Mouse (Mus musculus): Measurements from ENCODE around the gene Cebpb. TPM values are rescaled to one million over a fixed set of nuclear protein-coding genes. Genes with fewer than 3 reads are reported as not detected.

Gene Cebpb
- polyA plus RNA-seq, 1 experiment = 4.3 TPM

- Histone ChIP-seq H3K9me3 (ENCODE audit: control insufficient read depth, low read length) (no peaks in the 10 kb centered on the region), H3K4me1 (ENCODE audit: control insufficient read depth) (peaks cover 26% of the 10 kb centered on the region), H3K4me3 (replicated peaks) (no peak overlapping the region), H3K36me3 (ENCODE audit: control insufficient read depth) (no peaks in the 10 kb centered on the region), H3K27me3 (ENCODE audit: control insufficient read depth) (peaks cover 7% of the 10 kb centered on the region)
- TF ChIP-seq GATA1 (IDR thresholded peaks at IDR 0.05; ENCODE audit: low read length) = no peak
- no peak for TF ChIP-seq TAL1 (IDR thresholded peaks at IDR 0.05; ENCODE audit: low read length)
Measured at GRCm38 (mm10) chr2:167678600-167678999, 10.1 kb upstream of the Cebpb start.

- H3K36me3 ChIP-seq (ENCODE audit: control insufficient read depth) = no peaks in the 10 kb centered on the region
- no peaks in the 10 kb centered on the region for H3K9me3 ChIP-seq (ENCODE audit: control insufficient read depth, low read length)
- TF ChIP-seq GATA1 (IDR thresholded peaks at IDR 0.05; ENCODE audit: low read length) = no peak
- TF ChIP-seq TAL1 (IDR thresholded peaks at IDR 0.05; ENCODE audit: low read length) = no peak
- no peak overlapping the region for H3K4me3 ChIP-seq (replicated peaks)
- H3K4me1 ChIP-seq (ENCODE audit: control insufficient read depth) = peaks cover 16% of the 10 kb centered on the region
- peaks cover 7% of the 10 kb centered on the region for H3K27me3 ChIP-seq (ENCODE audit: control insufficient read depth)
Measured at GRCm38 (mm10) chr2:167679902-167680430, 8.7 kb upstream of the Cebpb start.

- no peak overlapping the region for H3K4me3 ChIP-seq (replicated peaks)
- no peak for TF ChIP-seq GATA1 (IDR thresholded peaks at IDR 0.05; ENCODE audit: low read length)
- TF ChIP-seq TAL1 (IDR thresholded peaks at IDR 0.05; ENCODE audit: low read length) = no peak
- H3K9me3 ChIP-seq (ENCODE audit: control insufficient read depth, low read length) = no peaks in the 10 kb centered on the region
- H3K27me3 ChIP-seq (ENCODE audit: control insufficient read depth) = peaks cover 11% of the 10 kb centered on the region
- H3K36me3 ChIP-seq (ENCODE audit: control insufficient read depth) = no peaks in the 10 kb centered on the region
- H3K4me1 ChIP-seq (ENCODE audit: control insufficient read depth) = peaks cover 12% of the 10 kb centered on the region
Measured at GRCm38 (mm10) chr2:167680657-167681056, 8.1 kb upstream of the Cebpb start.

GRCm38 (mm10) chr2:167683721-167684120 is 5.0 kb upstream of the Cebpb start:
- Histone ChIP-seq H3K9me3 (ENCODE audit: control insufficient read depth, low read length) (no peaks in the 10 kb centered on the region), H3K36me3 (ENCODE audit: control insufficient read depth) (no peaks in the 10 kb centered on the region), H3K27me3 (ENCODE audit: control insufficient read depth) (peaks cover 22% of the 10 kb centered on the region), H3K4me3 (replicated peaks) (no peak overlapping the region), H3K4me1 (ENCODE audit: control insufficient read depth) (peaks cover 28% of the 10 kb centered on the region)
- TF ChIP-seq GATA1 (IDR thresholded peaks at IDR 0.05; ENCODE audit: low read length) (no peak), TAL1 (IDR thresholded peaks at IDR 0.05; ENCODE audit: low read length) (no peak)

GRCm38 (mm10) chr2:167685137-167685536 is 3.6 kb upstream of the Cebpb start:
- Histone ChIP-seq H3K4me1 (ENCODE audit: control insufficient read depth) (peaks cover 35% of the 10 kb centered on the region), H3K27me3 (ENCODE audit: control insufficient read depth) (peaks cover 36% of the 10 kb centered on the region)
- TF ChIP-seq GATA1 (IDR thresholded peaks at IDR 0.05; ENCODE audit: low read length) (no peak), TAL1 (IDR thresholded peaks at IDR 0.05; ENCODE audit: low read length) (no peak)

GRCm38 (mm10) chr2:167685865-167686264 is 2.9 kb upstream of the Cebpb start:
- Histone ChIP-seq H3K36me3 (ENCODE audit: control insufficient read depth) (no peaks in the 10 kb centered on the region), H3K9me3 (ENCODE audit: control insufficient read depth, low read length) (no peaks in the 10 kb centered on the region), H3K4me1 (ENCODE audit: control insufficient read depth) (peaks cover 35% of the 10 kb centered on the region), H3K27me3 (ENCODE audit: control insufficient read depth) (peaks cover 44% of the 10 kb centered on the region), H3K4me3 (replicated peaks) (no peak overlapping the region)
- TF ChIP-seq GATA1 (IDR thresholded peaks at IDR 0.05; ENCODE audit: low read length) (no peak), TAL1 (IDR thresholded peaks at IDR 0.05; ENCODE audit: low read length) (no peak)

More at GRCm38 (mm10) chr2:167685137-167685536, 3.6 kb upstream of the Cebpb start:
- no peak overlapping the region for H3K4me3 ChIP-seq (replicated peaks)
- no peaks in the 10 kb centered on the region for H3K36me3 ChIP-seq (ENCODE audit: control insufficient read depth)
- no peaks in the 10 kb centered on the region for H3K9me3 ChIP-seq (ENCODE audit: control insufficient read depth, low read length)

- peaks cover 51% of the 10 kb centered on the region for H3K27me3 ChIP-seq (ENCODE audit: control insufficient read depth)
- H3K9me3 ChIP-seq (ENCODE audit: control insufficient read depth, low read length) = no peaks in the 10 kb centered on the region
- peaks cover 4% of the 10 kb centered on the region for H3K36me3 ChIP-seq (ENCODE audit: control insufficient read depth)
- H3K4me3 ChIP-seq (replicated peaks) = no peak overlapping the region
- TF ChIP-seq GATA1 (IDR thresholded peaks at IDR 0.05; ENCODE audit: low read length) (no peak), TAL1 (IDR thresholded peaks at IDR 0.05; ENCODE audit: low read length) (no peak)
- peaks cover 40% of the 10 kb centered on the region for H3K4me1 ChIP-seq (ENCODE audit: control insufficient read depth)
Measured at GRCm38 (mm10) chr2:167686382-167687249, 2.1 kb upstream of the Cebpb start.

GRCm38 (mm10) chr2:167687250-167687586 is 1.5 kb upstream of the Cebpb start:
- TF ChIP-seq GATA1 (IDR thresholded peaks at IDR 0.05; ENCODE audit: low read length) = no peak
- no peak for TF ChIP-seq TAL1 (IDR thresholded peaks at IDR 0.05; ENCODE audit: low read length)
- Histone ChIP-seq H3K27me3 (ENCODE audit: control insufficient read depth) (peaks cover 57% of the 10 kb centered on the region), H3K9me3 (ENCODE audit: control insufficient read depth, low read length) (no peaks in the 10 kb centered on the region), H3K4me3 (replicated peaks) (no peak overlapping the region), H3K36me3 (ENCODE audit: control insufficient read depth) (peaks cover 8% of the 10 kb centered on the region), H3K4me1 (ENCODE audit: control insufficient read depth) (peaks cover 43% of the 10 kb centered on the region)

GRCm38 (mm10) chr2:167687651-167688101 is 1.0 kb upstream of the Cebpb start:
- H3K4me1 ChIP-seq (ENCODE audit: control insufficient read depth) = peaks cover 44% of the 10 kb centered on the region
- H3K4me3 ChIP-seq (replicated peaks) = peak overlapping the region; percentile 75
- H3K36me3 ChIP-seq (ENCODE audit: control insufficient read depth) = peaks cover 8% of the 10 kb centered on the region

More at GRCm38 (mm10) chr2:167687651-167688101, 1.0 kb upstream of the Cebpb start:
- TF ChIP-seq TAL1 (IDR thresholded peaks at IDR 0.05; ENCODE audit: low read length) (no peak), GATA1 (IDR thresholded peaks at IDR 0.05; ENCODE audit: low read length) (no peak)
- Histone ChIP-seq H3K9me3 (ENCODE audit: control insufficient read depth, low read length) (no peaks in the 10 kb centered on the region), H3K27me3 (ENCODE audit: control insufficient read depth) (peaks cover 58% of the 10 kb centered on the region)

Measured in erythroblast, embryonic 14.5 days (primary cell).